Mouse (Mus musculus) thymus, adult 18-20 months (tissue): ENCODE measurements around the gene Olfr1458.

Source experiments
- DNase-seq, 2 experiments: peaks; one replicate each; pipeline ENCODE4 v3.0.0; 2022; ENCODE audit warnings: mixed read lengths in 2 of 2

Olfr1458 gene

GRCm38 (mm10) chr19:13106675-13107074 is at the start of gene Olfr1458:
Olfr1458 (minus strand) TSS chr19:13106775.
- DNase-seq: no peak

- DNase-seq: no peak
Measured at GRCm38 (mm10) chr19:13149449-13149848, 42.9 kb upstream of the Olfr1458 start, which contains the start of gene Olfr1459. Olfr1459 (minus strand) TSS chr19:13149549.

- DNase-seq: no peak
Measured at GRCm38 (mm10) chr19:13097791-13098190, 8.8 kb downstream of the Olfr1458 start, which contains the start of gene Olfr1457. Olfr1457 (minus strand) TSS chr19:13097891.

- no peak for DNase-seq
Measured at GRCm38 (mm10) chr19:13093908-13094307, 12.7 kb downstream of the Olfr1458 start.

- no peak for DNase-seq
Measured at GRCm38 (mm10) chr19:13060310-13060709, 46.3 kb downstream of the Olfr1458 start, which contains the start of gene Olfr1454. Olfr1454 (plus strand) TSS chr19:13060610.
